Mouse (Mus musculus) kidney, adult 2 months (tissue): ENCODE data around the gene Cfap70. TPM values are rescaled to one million over a fixed set of nuclear protein-coding genes. Genes with fewer than 3 reads are reported as not detected.

Source experiments
- DNase-seq: peaks from one replicate; pipeline ENCODE4 v3.0.0; 2021
- H3K27ac ChIP-seq: fragments of 200-500 bp; 2 replicates; pipeline ENCODE4 v1.5.1; 2012; ENCODE audit warnings: low read depth, low read length, control low read depth, inconsistent platforms; ENCODE audit not compliant: insufficient read depth
- H3K27me3 ChIP-seq: fragments of 200-500 bp; replicated peaks from 2 replicates; pipeline ENCODE4 v1.6.1; 2012; ENCODE audit warnings: mild to moderate bottlenecking, moderate library complexity, low read length, inconsistent platforms; ENCODE audit not compliant: control insufficient read depth, insufficient read depth
- H3K36me3 ChIP-seq: fragments of 200-500 bp; 2 replicates; pipeline ENCODE4 v1.6.1; 2012; ENCODE audit warnings: mild to moderate bottlenecking, moderate library complexity, low read length, inconsistent platforms; ENCODE audit not compliant: control insufficient read depth, insufficient read depth
- H3K4me1 ChIP-seq: fragments of 200-500 bp; 2 replicates; pipeline ENCODE4 v1.6.1; 2011; ENCODE audit warnings: low read length; ENCODE audit not compliant: control insufficient read depth, insufficient read depth
- H3K4me3 ChIP-seq: fragments of 200-500 bp; 2 replicates; pipeline ENCODE4 v1.5.1; 2011; ENCODE audit warnings: mild to moderate bottlenecking, low read depth, low read length, control low read depth; ENCODE audit not compliant: insufficient read depth
- CTCF ChIP-seq: fragments of 200-500 bp; conservative IDR thresholded peaks from 2 replicates; pipeline ENCODE4 v1.5.1; 2011; ENCODE audit warnings: low read depth, mild to moderate bottlenecking, control low read depth, low read length, moderate library complexity, mixed read lengths; ENCODE audit not compliant: insufficient read depth, insufficient read length
- POLR2A ChIP-seq: fragments of 200-500 bp; IDR thresholded peaks from one replicate; pipeline ENCODE4 v1.6.1; 2011; ENCODE audit warnings: low read depth, low read length, control low read depth
- WGBS: fragments of 180-500 bp; shearing (Covaris S2); methylation state at CpG from one replicate; pipeline ENCODE4 v1.1.7; 2018; 5-methylcytosine and 5-hydroxymethylcytosine counted together
- polyA plus RNA-seq: library from polyadenylated mRNA; depleted of rRNA; stranded (reverse); fragments of >200 nt; gene quantifications from 2 replicates; pipeline ENCODE4 v1.2.3, GENCODE M21; 2012

The Cfap70 gene
- polyA plus RNA-seq, 1 experiment = 0.77 TPM

DNA sequence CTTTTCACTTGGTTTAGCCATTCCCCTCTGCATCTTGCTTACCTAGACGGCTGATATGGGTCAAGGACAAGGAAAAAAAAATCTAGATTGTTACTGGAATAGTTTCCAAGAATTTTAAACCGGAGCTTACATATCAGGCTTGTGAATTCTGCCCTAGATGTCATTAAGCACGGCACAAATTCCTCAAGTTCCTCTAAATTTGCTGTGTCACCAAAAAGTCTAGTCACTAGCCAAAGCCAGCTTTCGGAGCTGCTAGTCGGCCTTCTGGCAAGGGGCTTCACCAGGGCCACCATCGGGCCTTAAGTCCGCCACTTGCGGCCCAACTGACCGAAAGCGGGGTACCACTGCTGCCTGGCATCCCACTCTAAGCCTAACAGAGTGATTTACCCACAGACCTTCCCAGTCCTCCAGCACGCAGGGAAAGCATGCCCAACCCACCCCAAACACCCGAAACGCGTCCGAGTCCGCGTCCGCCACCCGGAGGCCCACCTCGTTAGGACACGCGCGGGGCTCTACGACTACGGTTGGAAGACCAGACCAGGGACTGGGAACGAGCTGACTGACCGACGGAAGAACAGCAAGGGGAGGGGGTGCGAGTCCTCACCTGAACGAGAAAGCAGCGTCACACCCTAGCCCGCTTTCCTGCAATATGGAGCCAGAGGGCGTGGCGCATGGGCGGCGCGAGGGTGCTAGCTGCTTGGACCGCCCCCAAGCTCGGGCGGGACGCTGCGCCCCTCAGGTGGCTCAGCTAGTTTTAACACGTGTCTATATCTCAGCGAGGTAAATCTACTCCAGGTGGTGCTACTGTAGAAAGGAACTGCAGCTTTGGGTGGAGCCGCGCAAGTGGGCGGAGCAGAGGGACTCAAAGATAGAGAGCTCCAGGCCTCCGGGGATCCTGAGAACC is 27.5 kb upstream of the Cfap70 start, which contains the start of gene Anxa7:
Anxa7 (minus strand) TSS at position 843 of the 904 bp plus-strand sequence.
- peak; percentile 92 for DNase-seq
- under 1% methylated on average over 48 of the region's 48 CpGs for WGBS
- H3K4me3 ChIP-seq = peak within 1 kb of the TSS; percentile 97
- peaks cover 3% of the 10 kb centered on the region; the same call in 1 of the 2 replicates for H3K4me1 ChIP-seq
- peak; percentile 71 for TF ChIP-seq POLR2A
- 0 out of 2 replicates have a peak, but pooled peaks have one; percentile 3 for TF ChIP-seq CTCF
- H3K27me3 ChIP-seq = no peaks in the 10 kb centered on the region; the same call in 1 of the 2 replicates
- H3K27ac ChIP-seq = peak within 1 kb of the TSS; percentile 64
- no peaks in the 10 kb centered on the region for H3K36me3 ChIP-seq

DNA sequence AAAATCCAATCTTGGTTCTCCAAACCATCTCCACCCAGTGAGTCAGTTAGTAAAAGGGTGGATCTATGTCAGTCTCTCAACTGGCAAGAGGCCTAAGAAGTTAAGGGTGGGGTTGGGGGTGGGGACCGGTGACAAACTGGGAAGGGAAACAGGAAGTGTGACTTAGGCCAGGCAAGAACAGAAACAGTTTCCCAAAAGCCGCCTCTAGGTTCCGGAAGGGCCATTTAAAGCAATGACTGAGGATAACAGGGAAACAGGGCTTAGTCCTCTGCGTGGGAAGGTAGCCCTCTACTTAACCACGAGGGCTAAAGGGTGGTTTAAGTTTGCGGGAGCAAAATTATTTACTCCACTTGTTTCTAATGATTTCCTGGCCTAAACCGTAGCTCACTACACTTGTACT is 26.8 kb upstream of the Cfap70 start:
- under 1% methylated on average over 7 of the region's 7 CpGs for WGBS
- DNase-seq = peak; percentile 81
- Histone ChIP-seq H3K4me3 (peak overlapping the region; percentile 97), H3K27me3 (no peaks in the 10 kb centered on the region; the same call in 1 of the 2 replicates), H3K4me1 (peaks cover 3% of the 10 kb centered on the region; the same call in 1 of the 2 replicates), H3K36me3 (no peaks in the 10 kb centered on the region), H3K27ac (peak overlapping the region; percentile 64)
- TF ChIP-seq POLR2A (no peak), CTCF (no peak)

DNA sequence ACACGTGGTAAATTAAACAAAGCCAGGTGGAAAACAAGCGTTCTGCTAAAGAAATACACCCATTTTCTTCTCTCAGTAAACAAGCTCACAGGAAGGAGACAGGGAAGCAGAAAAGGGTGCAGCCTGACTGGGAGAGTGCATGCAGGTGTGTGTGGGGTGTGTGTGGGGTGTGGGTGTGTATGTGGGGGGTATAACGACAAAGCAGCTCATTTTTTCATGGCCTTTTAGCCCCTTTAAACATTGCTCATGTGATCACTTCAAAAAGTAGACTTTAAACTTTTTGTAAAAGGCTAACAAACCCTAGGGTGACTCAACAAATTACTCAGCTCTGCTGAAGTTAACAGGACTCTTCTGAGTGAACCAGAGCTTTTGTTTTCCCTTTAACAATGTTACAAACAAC is 26.4 kb upstream of the Cfap70 start:
- H3K4me3 ChIP-seq = peak overlapping the region; percentile 50
- H3K4me1 ChIP-seq = peaks cover 3% of the 10 kb centered on the region; the same call in 1 of the 2 replicates
- no peaks in the 10 kb centered on the region for H3K36me3 ChIP-seq
- 13% methylated on average over 3 of the region's 3 CpGs for WGBS
- TF ChIP-seq POLR2A (no peak), CTCF (no peak)
- no peaks in the 10 kb centered on the region; the same call in 1 of the 2 replicates for H3K27me3 ChIP-seq
- H3K27ac ChIP-seq = peak overlapping the region; percentile 80
- DNase-seq = no peak

DNA sequence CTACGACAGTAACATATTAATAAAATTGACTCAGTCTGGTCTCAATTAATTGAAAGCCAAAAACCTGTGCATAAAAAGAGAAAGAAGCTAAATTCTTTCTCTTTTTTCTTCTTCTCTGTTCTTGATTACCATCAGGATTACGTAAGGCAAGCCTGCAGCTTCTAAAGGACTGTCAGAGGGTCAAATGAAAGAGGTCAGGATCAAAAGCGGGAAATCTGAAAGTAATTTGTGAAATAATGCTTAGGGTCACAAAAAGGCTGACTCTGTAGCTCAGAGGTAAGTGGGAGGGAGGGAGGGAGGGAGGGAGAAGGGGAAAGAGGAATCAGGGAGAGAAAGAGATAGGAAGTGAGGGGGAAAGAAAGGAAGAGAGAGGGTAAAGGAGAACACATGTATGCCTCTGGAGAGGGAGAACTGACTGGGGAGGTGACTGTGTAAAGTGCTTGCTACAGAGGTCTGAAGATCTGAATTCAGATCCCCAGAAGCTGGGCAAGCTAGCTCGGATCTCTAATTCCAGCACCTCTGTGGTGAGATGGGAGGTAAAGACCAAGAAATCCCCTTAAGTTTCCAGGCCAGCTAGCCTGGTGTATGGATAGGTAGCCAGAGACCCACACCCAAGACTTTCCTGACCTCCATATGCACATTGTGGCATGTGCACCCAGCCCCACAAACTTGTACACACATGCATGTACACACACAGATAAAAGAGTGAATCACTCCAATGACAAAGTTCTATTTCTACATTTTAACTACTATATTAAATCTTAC is 25.4 kb upstream of the Cfap70 start:
- H3K36me3 ChIP-seq = peaks cover 2% of the 10 kb centered on the region; the same call in 1 of the 2 replicates
- H3K4me3 ChIP-seq = no peak overlapping the region
- no peak overlapping the region for H3K27ac ChIP-seq
- WGBS = 45% methylated on average over 4 of the region's 4 CpGs
- H3K4me1 ChIP-seq = peaks cover 3% of the 10 kb centered on the region; the same call in 1 of the 2 replicates
- no peak for TF ChIP-seq CTCF
- TF ChIP-seq POLR2A = no peak
- no peaks in the 10 kb centered on the region; the same call in 1 of the 2 replicates for H3K27me3 ChIP-seq
- peak; percentile 7 for DNase-seq

DNA sequence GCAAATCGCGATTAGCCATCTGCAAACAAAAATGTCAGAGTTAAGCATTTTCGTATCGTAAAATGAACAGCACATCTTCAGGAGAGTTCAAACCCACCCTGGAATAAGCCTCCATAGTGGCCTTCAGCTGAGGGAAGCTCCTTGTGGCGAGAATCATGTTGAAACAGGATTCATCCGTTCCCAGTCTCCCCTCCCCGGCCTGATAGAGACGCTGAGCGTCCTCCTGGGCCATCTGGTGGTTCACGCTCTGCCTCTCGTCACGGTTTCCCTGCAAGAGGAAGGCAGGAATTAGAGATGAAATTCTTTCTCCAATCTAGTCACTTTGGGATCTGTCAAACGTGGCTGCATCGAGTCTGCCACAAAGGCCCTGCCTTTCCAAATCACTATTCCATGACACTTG is 8.2 kb upstream of the Cfap70 start:
- Histone ChIP-seq H3K4me3 (no peak overlapping the region), H3K36me3 (peaks cover 30% of the 10 kb centered on the region), H3K27me3 (no peaks in the 10 kb centered on the region), H3K4me1 (no peaks in the 10 kb centered on the region), H3K27ac (no peak overlapping the region)
- DNase-seq = no peak
- TF ChIP-seq CTCF (no peak), POLR2A (no peak)
- WGBS = 86% methylated on average over 14 of the region's 14 CpGs

DNA sequence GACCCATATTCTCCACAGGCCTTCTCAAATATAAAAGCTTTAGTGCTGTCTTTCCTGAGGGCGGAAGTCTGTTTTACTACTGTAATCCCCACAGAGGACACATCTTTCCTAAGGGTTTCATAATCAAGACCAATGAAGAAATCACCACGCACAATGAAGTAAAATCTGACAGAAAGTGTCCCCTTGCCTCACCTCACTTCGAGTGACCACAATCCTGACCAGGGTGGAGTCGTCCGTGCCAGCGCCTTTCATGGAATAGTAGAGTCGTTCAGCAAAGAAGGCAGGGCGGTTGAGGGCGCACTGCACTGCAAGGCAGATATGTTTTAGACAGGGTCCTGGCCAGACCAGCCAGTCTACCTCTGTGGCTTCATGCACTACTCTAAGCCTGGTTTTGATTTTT is 6.4 kb upstream of the Cfap70 start:
- no peak for DNase-seq
- H3K4me3 ChIP-seq = no peak overlapping the region
- 96% methylated on average over 9 of the region's 9 CpGs for WGBS
- peaks cover 21% of the 10 kb centered on the region for H3K36me3 ChIP-seq
- H3K27ac ChIP-seq = no peak overlapping the region
- no peaks in the 10 kb centered on the region for H3K27me3 ChIP-seq
- TF ChIP-seq POLR2A (no peak), CTCF (no peak)
- H3K4me1 ChIP-seq = no peaks in the 10 kb centered on the region

DNA sequence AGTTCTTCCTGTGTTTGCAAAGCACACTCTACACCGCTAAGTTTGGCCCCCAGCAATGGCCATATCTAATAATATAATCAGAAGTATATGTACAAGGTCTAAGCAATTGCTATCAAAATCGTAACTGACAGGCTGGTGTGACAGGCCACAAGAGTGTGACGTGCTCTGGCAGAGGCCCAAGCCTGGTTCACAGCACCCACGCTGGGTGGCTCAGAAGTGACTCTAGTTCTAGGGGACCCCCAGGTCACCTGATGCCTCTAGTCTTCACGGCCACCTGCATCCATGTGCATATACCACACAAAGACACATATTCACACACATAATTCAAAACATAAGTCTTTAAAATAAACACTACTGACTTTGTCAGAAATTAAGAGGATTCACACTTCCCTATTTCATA is 903 bp upstream of the Cfap70 start:
- no peak overlapping the region for H3K27ac ChIP-seq
- H3K4me1 ChIP-seq = no peaks in the 10 kb centered on the region
- DNase-seq = no peak
- H3K4me3 ChIP-seq = no peak overlapping the region
- TF ChIP-seq POLR2A (no peak), CTCF (no peak)
- H3K36me3 ChIP-seq = peaks cover 3% of the 10 kb centered on the region; the same call in 1 of the 2 replicates
- 94% methylated on average over 5 of the region's 5 CpGs for WGBS
- H3K27me3 ChIP-seq = no peaks in the 10 kb centered on the region
